Mouse (Mus musculus): ENCODE data around the gene 4921539E11Rik.

The 4921539E11Rik gene

DNA sequence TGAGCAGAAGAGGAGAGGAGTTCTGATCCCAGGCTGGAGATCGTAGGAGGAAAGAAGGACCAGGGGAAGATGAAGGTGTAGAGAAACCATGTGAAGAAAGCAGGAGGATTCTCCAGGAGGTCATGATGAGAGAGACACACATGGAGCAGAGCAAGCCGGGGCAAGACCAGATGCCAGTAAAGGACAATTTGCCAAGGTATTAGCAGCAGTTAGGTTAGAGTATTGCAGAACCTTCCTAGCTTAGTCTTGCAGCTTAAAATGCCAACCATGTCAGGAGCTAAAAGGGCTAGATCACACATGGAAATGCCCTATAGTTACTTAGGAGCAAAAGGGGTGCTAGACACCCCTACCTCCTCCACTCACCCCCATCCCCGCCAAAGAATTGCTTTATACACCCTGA lies 43.4 kb downstream of the 4921539E11Rik start:
- in situ Hi-C loops (cut with MboI, MseI), result no loop called here

DNA sequence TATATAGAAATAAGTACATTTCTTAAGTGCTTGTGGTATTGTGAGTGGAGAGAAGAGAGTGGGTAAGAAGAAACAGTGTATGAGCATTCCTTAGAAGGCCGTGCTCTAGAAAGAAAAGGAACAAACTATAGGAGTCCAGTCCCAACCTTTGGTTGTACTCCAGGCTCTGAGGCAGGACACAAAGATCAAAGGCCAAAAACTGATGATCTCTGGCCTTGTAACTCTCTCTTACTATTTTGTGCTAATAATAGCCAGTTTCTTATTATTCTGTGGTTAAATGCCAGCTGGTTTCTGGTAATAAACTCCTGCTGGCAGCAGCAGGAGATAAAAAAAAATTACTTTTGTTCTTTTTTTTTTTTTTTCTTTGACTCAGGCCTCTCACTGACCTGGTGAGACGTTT lies 58.5 kb downstream of the 4921539E11Rik start:
- in situ Hi-C loops (cut with MboI, MseI), result no loop called here

DNA sequence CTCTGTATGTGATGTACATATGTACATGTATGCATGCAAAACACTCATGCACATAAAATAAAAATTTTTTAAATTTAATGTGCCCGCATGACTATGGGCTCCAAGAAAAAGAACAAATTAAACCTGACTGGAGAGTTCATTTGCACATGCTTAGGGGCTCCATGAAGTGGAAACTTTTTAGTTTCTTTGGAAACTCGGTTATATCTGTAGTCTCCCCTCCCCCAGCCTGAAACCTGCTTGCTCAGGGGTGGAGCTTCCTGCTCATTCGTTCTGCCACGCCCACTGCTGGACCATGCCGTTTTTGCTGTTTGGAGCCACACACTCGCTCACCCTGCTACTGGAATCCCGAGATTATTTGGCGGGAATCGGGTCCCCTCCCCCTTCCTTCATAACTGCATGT lies 67.8 kb downstream of the 4921539E11Rik start:
- in situ Hi-C loops (cut with MboI, MseI), result loop anchor here in 1 of 2 experiments (25.0 kb wide), 1 partner anchor 1861 kb away; no protein-coding TSS in a partner anchor

DNA sequence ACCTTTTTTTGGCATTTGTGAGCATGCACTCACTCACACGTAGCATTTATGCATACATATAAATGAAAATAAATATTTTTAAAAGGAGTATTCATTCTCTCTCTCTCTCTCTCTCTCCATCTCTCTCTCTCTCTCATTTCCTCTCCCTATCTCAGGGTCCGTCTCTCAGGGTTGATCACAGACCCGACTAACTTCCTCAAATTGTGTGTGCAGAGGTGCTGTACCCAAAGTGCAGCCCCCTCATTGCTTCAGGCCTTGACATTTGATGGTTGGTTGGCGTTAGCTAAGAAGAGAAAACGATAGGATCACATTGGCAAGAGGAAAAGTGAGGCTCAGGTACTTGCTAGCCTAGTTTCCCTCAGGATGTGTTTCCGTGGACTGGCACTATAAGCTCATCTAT lies 68.9 kb downstream of the 4921539E11Rik start:
- in situ Hi-C loops (cut with MboI, MseI), result loop anchor here in 1 of 2 experiments (25.0 kb wide), 1 partner anchor 1859 kb away; no protein-coding TSS in a partner anchor

DNA sequence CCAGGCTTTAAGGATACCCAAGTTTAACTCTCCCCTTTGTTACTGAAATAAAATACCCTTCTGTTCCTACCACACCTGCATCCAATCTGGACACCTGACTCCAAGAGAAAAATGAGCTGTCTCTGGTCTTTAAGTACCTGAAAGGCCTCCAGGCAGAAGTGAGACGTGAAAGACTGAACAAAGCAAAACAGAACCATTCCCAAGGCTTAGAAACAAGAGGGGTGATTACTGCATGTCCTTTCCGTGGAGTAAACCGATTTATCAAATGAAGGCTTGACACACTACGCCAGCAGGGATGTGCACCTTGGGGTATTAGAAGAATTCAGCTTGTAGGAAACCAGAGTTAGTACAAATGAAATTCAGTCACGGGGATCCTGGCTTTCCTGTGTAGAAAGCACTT lies 71.7 kb downstream of the 4921539E11Rik start:
- in situ Hi-C loops (cut with MboI, MseI), result loop anchor here (5.0 to 25.0 kb wide), 3 partner anchors 93 to 1857 kb away; partner anchors contain the start of gene Oma1 (in 1 of the 2)

DNA sequence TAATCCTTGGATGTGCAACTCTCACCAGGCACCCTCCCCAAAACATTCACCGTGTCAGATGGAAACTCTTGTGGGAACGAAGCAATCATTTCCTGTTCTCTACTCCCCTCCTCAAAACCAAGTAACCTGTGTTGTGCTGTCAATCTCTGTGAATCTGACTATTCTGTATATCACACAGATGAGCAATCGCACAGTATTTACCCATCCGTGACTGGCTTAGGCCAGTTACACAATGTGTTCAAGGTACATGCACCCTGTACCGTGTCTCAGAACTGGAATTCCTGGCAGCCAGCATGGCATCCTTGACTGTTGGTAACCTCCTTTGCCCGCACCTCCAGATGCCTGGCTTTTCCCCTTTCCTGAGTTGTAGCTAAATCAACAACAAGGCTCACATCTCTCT lies 74.6 kb downstream of the 4921539E11Rik start:
- in situ Hi-C loops (cut with MboI, MseI), result loop anchor here (5.0 to 25.0 kb wide), 3 partner anchors 96 to 1854 kb away; partner anchors contain the start of gene Oma1 (in 1 of the 2)

DNA sequence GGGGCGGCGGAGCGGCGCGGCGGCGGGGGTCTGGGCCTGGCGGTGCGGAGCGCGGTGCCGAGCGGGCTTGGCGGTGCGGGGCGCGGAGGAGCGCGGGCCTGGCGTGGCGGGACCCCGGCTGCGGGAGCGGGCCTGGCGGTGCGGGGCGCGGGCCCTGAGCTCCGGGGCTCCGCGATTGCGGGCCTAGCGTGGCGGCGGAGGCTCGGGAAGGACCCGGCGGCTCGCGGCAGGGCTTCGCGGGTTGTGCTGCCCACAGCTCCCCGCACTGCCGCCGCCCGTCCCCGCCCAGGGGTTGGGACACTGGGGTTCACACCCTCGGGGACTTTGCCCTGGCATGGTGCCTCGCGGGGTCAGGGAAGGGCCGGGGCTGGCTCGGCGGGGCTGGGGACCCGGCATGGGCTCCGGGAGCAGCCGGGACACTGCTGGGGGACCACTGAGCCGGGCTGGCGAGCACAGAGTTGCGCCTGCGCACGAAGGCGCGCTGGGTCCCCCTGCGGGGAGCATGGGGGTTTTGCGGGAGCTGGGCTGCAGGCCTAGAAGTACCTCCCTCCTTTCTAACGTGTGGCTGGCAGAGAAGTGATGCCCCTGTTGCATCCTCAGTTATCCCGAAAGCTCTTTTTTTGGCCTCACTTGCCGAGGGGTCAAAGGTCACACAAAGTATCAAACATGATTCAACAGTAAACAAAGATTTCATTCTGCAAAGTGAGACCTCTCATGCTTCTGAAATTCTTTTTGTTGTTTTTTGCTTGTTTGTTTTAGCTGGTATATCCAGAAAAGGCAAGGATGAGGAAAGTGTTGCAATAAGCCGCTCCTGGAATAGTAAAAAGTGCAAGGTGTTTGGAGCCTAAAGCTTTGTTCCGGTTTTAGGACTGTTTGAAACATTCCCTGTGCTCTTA lies 75.5 kb downstream of the 4921539E11Rik start, which contains the start of gene Slc35d1:
TSS of gene Slc35d1 (minus strand) at position 240 of the 896 bp plus-strand sequence.
- in situ Hi-C loops (cut with MboI, MseI), result loop anchor here (5.0 to 25.0 kb wide), 3 partner anchors 97 to 1853 kb away; partner anchors contain the start of gene Oma1 (in 1 of the 2)

DNA sequence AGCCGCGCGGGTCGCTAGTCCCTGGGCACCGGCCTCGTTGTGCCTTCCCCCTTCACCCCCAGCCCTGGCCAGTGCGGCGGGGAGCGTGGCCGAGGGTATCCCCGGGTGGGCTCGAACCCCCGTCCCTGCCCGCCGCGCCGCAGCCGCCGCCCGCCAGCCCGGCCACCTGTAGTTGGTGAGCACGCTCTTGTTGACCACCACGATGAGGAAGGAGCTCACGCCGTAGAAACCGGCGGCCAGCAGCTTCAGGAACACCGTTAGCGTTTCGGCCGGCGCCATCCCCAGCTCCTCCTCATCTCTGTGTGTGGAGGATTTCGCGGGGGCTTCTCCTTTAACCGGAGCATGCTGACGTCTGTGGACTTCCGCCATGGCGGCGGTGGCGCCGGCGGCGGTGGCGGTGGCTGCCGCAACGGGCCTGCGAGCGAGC lies 76.2 kb downstream of the 4921539E11Rik start:
- in situ Hi-C loops (cut with MboI, MseI), result loop anchor here in 1 of 2 experiments (10.0 to 25.0 kb wide), 2 partner anchors 1710 to 1852 kb away; no protein-coding TSS in a partner anchor

DNA sequence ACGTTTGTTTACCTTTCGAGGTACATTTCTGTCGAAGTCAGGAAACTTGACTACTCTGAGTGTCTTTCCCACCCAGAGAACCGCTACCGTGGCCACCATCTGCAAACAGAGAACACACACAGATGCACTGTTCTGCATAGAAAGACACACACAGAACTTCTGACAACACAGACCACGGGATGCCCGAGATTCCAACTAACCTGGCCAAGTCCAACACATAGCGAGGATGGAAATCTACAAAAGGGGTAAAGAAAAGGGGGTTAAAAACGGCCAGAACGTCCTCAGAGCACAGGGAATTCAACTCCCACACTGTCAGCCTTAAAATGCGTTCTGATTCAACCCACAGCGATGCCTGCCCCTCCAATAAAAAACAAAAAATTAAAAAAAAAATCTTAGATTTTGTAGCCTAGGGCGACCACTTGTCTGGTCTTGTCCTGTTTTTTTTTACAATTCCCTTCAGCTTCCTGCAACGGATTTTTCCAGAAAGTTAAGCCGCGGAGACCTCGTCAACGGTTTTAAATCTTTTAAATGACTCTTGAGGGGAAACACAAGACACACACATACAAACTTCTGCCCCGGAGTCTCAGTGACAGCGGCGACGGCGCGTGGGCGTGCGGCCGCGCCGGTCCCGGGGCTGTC lies 76.7 kb downstream of the 4921539E11Rik start:
- in situ Hi-C loops (cut with MboI, MseI), result loop anchor here in 1 of 2 experiments (10.0 to 25.0 kb wide), 2 partner anchors 1709 to 1852 kb away; no protein-coding TSS in a partner anchor

DNA sequence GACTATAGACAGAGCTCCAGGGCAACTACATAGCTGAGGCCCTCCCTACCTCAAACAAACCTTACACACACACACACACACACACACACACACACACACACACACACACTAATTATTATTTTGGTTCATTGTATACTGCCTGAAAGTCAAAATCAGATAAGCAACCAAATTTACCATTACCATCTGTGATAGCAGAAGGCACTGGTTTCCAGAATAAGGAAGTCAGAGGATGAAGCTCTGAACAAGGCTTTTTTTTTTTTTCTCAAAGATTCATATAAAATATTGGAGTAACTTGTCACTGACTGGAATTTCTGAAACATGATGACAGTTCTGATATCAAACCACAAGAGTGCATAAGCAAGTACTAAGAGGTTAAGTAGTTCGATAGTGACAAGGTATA lies 82.1 kb downstream of the 4921539E11Rik start:
- in situ Hi-C loops (cut with MboI, MseI), result loop anchor here in 1 of 2 experiments (25.0 kb wide), 1 partner anchor 1846 kb away; no protein-coding TSS in a partner anchor

DNA sequence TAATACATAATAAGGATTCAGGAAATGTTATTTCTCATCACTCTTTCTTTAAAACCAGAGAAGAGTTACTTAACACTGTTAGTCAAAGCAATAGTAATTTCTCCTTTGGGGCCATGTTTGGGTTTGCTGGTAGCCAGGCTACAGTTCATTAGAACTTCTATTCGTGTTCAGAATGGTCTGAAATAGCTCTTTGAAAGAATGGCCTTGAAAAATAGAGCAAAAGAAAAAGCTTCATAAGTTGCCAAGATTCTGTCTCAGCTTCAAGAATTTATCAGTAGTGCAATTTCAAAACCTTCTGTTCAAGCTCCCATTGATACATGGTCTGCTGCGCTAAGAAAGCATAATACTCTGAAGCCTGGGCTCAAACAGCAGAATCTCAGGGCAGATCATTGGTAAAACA lies 87.0 kb downstream of the 4921539E11Rik start:
- in situ Hi-C loops (cut with MboI, MseI), result loop anchor here in 1 of 2 experiments (25.0 kb wide), 1 partner anchor 1841 kb away; no protein-coding TSS in a partner anchor

DNA sequence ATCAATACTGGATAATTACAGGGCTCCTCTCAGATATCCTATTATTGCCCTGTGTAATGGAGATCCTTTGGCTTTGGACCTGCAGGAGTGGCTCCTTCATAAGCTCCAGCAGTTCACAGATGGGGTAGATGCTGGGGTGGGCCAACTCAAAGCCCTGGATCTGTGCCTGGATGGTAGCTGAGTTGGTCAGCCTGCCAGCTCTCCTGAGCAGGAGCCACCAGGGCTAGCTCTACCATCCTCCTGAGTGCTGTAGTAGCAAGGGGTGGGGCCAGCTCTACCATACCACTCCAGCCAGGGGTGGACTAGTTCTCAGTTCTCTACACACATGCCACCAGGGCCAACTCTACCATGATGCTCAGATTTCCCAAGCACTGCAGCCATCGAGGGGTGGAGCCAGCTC lies 90.6 kb downstream of the 4921539E11Rik start:
- in situ Hi-C loops (cut with MboI, MseI), result loop anchor here in 1 of 2 experiments (25.0 kb wide), 1 partner anchor 1838 kb away; no protein-coding TSS in a partner anchor

DNA sequence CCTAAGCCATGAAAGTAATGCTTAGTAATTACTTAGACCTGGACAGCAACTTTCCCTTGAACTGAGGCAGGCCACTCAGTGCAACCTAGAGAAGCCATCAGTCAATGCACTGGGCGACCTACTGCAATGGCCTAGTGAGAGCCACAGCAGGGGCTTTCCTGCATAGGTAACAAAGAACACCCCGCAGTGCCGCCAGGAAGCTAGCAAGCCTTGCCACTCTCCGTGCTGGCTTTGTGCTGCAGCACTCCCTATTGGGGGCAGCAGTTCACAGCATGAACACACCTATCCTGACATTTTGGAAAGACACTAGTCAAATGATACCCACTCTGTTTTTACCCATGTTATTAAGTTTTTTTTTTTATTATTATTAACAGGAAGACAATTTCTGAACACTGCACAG lies 91.6 kb downstream of the 4921539E11Rik start:
- in situ Hi-C loops (cut with MboI, MseI), result no loop called here

DNA sequence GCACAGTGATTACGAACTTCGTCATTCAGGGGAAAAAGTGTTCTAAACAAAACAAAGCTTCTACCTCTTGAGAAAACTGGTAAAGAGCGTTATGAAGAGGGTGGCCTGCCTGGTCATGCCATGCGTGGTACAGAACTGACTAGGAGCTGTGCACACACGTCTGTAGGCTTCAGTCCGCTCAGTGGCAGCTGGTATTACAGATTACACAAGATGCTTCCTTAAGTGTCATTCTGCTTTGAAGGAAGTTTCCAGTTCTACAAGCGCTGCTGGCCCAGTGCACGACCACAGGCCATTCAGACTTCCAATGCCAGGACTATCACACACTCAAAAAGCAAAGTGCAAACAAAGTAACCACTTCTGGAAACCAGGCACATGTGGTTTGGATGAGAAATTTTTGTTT lies 93.3 kb downstream of the 4921539E11Rik start:
- in situ Hi-C loops (cut with MboI, MseI), result no loop called here

DNA sequence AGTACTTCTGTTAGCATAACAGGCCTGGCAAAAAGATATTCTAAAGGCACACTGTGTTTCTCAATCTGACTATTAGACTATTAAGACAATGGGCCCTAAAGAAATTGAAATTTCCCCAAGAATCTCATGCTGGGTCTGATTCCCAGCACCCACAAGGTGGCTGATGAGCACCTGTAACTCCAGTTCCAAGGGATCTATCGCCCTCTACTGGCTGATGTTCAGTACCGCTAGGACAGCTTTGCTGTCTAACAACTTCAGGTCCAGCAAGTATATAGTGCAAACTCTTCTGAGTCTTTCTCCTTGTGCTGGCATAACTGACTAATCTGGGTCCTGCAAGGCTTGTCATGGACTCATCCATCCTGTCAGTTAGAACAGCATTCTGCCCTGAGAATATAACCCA lies 98.2 kb downstream of the 4921539E11Rik start:
- in situ Hi-C loops (cut with MboI, MseI), result no loop called here

DNA sequence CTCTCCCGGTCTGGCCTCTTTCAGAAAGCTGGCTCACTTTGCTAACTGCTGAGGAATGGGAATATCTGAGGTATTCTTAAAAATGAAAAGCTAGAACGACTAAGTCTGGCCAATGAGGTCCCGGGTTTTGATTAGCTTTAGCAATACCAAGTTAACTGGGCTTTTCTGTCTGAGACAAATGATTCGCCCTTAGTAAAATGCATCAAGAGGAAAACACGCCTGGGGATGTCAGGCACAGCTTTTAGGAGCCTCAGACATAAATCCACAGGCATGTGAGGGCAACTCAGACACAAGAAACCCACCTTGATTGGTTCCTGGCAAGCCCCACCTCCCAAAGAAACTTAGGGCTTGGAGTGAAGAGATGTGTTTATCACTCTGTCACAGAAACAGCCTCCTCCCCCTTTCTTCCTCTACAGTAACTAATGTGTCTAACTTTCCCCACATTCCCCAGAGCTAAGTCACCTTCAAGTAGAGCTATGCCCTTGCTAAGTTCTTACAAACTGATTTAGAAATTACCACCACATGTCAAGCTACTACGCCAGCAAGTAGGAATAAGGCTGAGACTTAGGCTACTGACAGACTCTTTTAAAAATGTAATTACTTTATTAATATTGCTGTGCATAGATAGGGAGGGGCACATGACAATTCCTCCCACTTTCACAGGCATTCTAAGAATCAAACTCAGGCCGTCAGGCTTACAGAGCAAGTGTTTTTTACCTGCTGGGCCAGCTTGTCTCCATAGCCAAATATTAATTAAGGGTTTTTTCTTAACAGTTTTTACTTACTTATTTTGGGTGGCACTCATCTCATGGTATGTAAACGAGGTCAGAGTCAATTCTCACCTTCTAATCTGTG lies 101.7 kb downstream of the 4921539E11Rik start:
- in situ Hi-C loops (cut with MboI, MseI), result no loop called here

Data from T-helper 17 cell (primary cell).